Mouse (Mus musculus) monocyte, adult 5-6 weeks (primary cell): ENCODE measurements around the gene Mfsd2a. TPM values are rescaled to one million over a fixed set of nuclear protein-coding genes. Genes with fewer than 3 reads are reported as not detected.

Source experiments
- ATAC-seq: fragments of 153-309, 156-312 bp; replicated peaks from 2 replicates; pipeline ENCODE4 v1.8.0; 2017; ENCODE audit warnings: mild to moderate bottlenecking; ENCODE audit not compliant: low TSS enrichment, insufficient number of reproducible peaks, severe bottlenecking, poor library complexity, low FRiP score
- total RNA-seq: library from RNA; stranded (forward); fragments of 200-1000, 200-491, 200-594 nt; gene quantifications from 3 replicates; pipeline ENCODE4 v1.2.3, GENCODE M21; 2017

Mfsd2a gene
- total RNA-seq, 1 experiment from 2014 or later: not detected

GRCm38 (mm10) chr4:122981238-122981637, 20.2 kb upstream of the Mfsd2a start:
- ATAC-seq: no peak

GRCm38 (mm10) chr4:122980684-122981083, 19.7 kb upstream of the Mfsd2a start:
- ATAC-seq: no peak

GRCm38 (mm10) chr4:122979826-122980225, 18.8 kb upstream of the Mfsd2a start:
- no peak for ATAC-seq

GRCm38 (mm10) chr4:122978850-122979249, 17.9 kb upstream of the Mfsd2a start:
- no peak for ATAC-seq

- no peak for ATAC-seq
Measured at GRCm38 (mm10) chr4:122976885-122977284, 15.9 kb upstream of the Mfsd2a start.

- ATAC-seq: no peak
Measured at GRCm38 (mm10) chr4:122974976-122975520, 14.1 kb upstream of the Mfsd2a start.

GRCm38 (mm10) chr4:122972056-122972455, 11.1 kb upstream of the Mfsd2a start:
- ATAC-seq: no peak

GRCm38 (mm10) chr4:122971646-122972045, 10.7 kb upstream of the Mfsd2a start:
- ATAC-seq: no peak

- no peak for ATAC-seq
Measured at GRCm38 (mm10) chr4:122971191-122971590, 10.2 kb upstream of the Mfsd2a start.

GRCm38 (mm10) chr4:122968106-122968505, 7.1 kb upstream of the Mfsd2a start:
- ATAC-seq: no peak

- ATAC-seq: no peak
Measured at GRCm38 (mm10) chr4:122962751-122963150, 1.8 kb upstream of the Mfsd2a start.

GRCm38 (mm10) chr4:122961589-122961988, 601 bp upstream of the Mfsd2a start:
- no peak for ATAC-seq

- no peak for ATAC-seq
Measured at GRCm38 (mm10) chr4:122960321-122961099, 478 bp downstream of the Mfsd2a start.

- ATAC-seq: no peak
Measured at GRCm38 (mm10) chr4:122959816-122960215, 1.2 kb downstream of the Mfsd2a start.

- ATAC-seq: no peak
Measured at GRCm38 (mm10) chr4:122958491-122959031, 2.4 kb downstream of the Mfsd2a start.

GRCm38 (mm10) chr4:122956301-122956700, 4.7 kb downstream of the Mfsd2a start:
- no peak for ATAC-seq

- peak; percentile 88 for ATAC-seq
Measured at GRCm38 (mm10) chr4:122955412-122956136, 5.4 kb downstream of the Mfsd2a start.

GRCm38 (mm10) chr4:122954680-122955411, 6.1 kb downstream of the Mfsd2a start:
- no peak for ATAC-seq

- no peak for ATAC-seq
Measured at GRCm38 (mm10) chr4:122949096-122949495, 11.9 kb downstream of the Mfsd2a start.
